Mouse (Mus musculus): Measurements from ENCODE around the gene Gpx2. TPM values are rescaled to one million over a fixed set of nuclear protein-coding genes. Genes with fewer than 3 reads are reported as not detected.

Gene Gpx2
- polyA plus RNA-seq, 2 experiments = 0.06 TPM; not detected in 1

GRCm38 (mm10) chr12:76817176-76817575 is 21.8 kb upstream of the Gpx2 start:
- no peak overlapping the region for H3K27ac ChIP-seq
- H3K27me3 ChIP-seq (ENCODE audit: control insufficient read depth, insufficient read depth, low read length) = peaks cover 24% of the 10 kb centered on the region
- DNase-seq (ENCODE audit: low read depth in 3 of 3, low spot score in 3 of 3) (no peak), ATAC-seq (ENCODE audit: insufficient read depth) (no peak)
- H3K9ac ChIP-seq (replicated peaks) = no peak overlapping the region
- no peaks in the 10 kb centered on the region for H3K4me1 ChIP-seq (replicated peaks; ENCODE audit: control insufficient read depth in 2 of 2, insufficient read depth in 2 of 2, low read length in 1 of 2)
- no peak overlapping the region for H3K4me2 ChIP-seq (ENCODE audit: low read depth)
- H3K9me3 ChIP-seq (ENCODE audit: control insufficient read depth, low read length) = no peaks in the 10 kb centered on the region
- 42% methylated on average over 4 of the region's 4 CpGs for WGBS (ENCODE audit: insufficient replicate concordance)
- no peak overlapping the region for H3K4me3 ChIP-seq (ENCODE audit: insufficient read depth in 1 of 2, low read depth in 2 of 2, low read length in 2 of 2)
- TF ChIP-seq CTCF (IDR thresholded peaks at IDR 0.05; ENCODE audit: low read depth) (no peak), EP300 (IDR thresholded peaks at IDR 0.05; ENCODE audit: low read depth) (no peak)
- H3K36me3 ChIP-seq (replicated peaks; ENCODE audit: control insufficient read depth, insufficient read depth, low read depth) = no peaks in the 10 kb centered on the region

- Histone ChIP-seq H3K9me3 (ENCODE audit: control insufficient read depth, low read length) (no peaks in the 10 kb centered on the region), H3K27me3 (ENCODE audit: control insufficient read depth, insufficient read depth, low read length) (peaks cover 19% of the 10 kb centered on the region), H3K4me1 (replicated peaks; ENCODE audit: control insufficient read depth in 2 of 2, insufficient read depth in 2 of 2, low read length in 1 of 2) (no peaks in the 10 kb centered on the region), H3K27ac (no peak overlapping the region), H3K4me2 (ENCODE audit: low read depth) (no peak overlapping the region), H3K4me3 (ENCODE audit: insufficient read depth in 1 of 2, low read depth in 2 of 2, low read length in 2 of 2) (no peak overlapping the region), H3K36me3 (replicated peaks; ENCODE audit: control insufficient read depth, insufficient read depth, low read depth) (no peaks in the 10 kb centered on the region), H3K9ac (replicated peaks) (no peak overlapping the region)
- TF ChIP-seq CTCF (IDR thresholded peaks at IDR 0.05; ENCODE audit: low read depth) = no peak
- TF ChIP-seq EP300 (IDR thresholded peaks at IDR 0.05; ENCODE audit: low read depth) = no peak
- ATAC-seq (ENCODE audit: insufficient read depth) (no peak), DNase-seq (ENCODE audit: low read depth in 3 of 3, low spot score in 3 of 3) (no peak)
- 15% methylated on average over 4 of the region's 4 CpGs for WGBS (ENCODE audit: insufficient replicate concordance)
Measured at GRCm38 (mm10) chr12:76816720-76817119, 21.4 kb upstream of the Gpx2 start.

GRCm38 (mm10) chr12:76814120-76814519 is 18.8 kb upstream of the Gpx2 start:
- TF ChIP-seq EP300 (IDR thresholded peaks at IDR 0.05; ENCODE audit: low read depth) (no peak), CTCF (IDR thresholded peaks at IDR 0.05; ENCODE audit: low read depth) (no peak)
- no peak overlapping the region for H3K27ac ChIP-seq
- H3K36me3 ChIP-seq (replicated peaks; ENCODE audit: control insufficient read depth, insufficient read depth, low read depth) = no peaks in the 10 kb centered on the region
- 45% methylated on average over 2 of the region's 2 CpGs for WGBS (ENCODE audit: insufficient replicate concordance)
- no peaks in the 10 kb centered on the region for H3K4me1 ChIP-seq (replicated peaks; ENCODE audit: control insufficient read depth in 2 of 2, insufficient read depth in 2 of 2, low read length in 1 of 2)
- ATAC-seq (ENCODE audit: insufficient read depth) (no peak), DNase-seq (ENCODE audit: low read depth in 3 of 3, low spot score in 3 of 3) (no peak)
- H3K4me2 ChIP-seq (ENCODE audit: low read depth) = no peak overlapping the region
- H3K9ac ChIP-seq (replicated peaks) = no peak overlapping the region
- H3K27me3 ChIP-seq (ENCODE audit: control insufficient read depth, insufficient read depth, low read length) = no peaks in the 10 kb centered on the region; the same call in 1 of the 2 replicates
- H3K4me3 ChIP-seq (ENCODE audit: insufficient read depth in 1 of 2, low read depth in 2 of 2, low read length in 2 of 2) = no peak overlapping the region
- no peaks in the 10 kb centered on the region for H3K9me3 ChIP-seq (ENCODE audit: control insufficient read depth, low read length)

- no peaks in the 10 kb centered on the region for H3K36me3 ChIP-seq (replicated peaks; ENCODE audit: control insufficient read depth, insufficient read depth, low read depth)
- H3K4me1 ChIP-seq (replicated peaks; ENCODE audit: control insufficient read depth in 2 of 2, insufficient read depth in 2 of 2, low read length in 1 of 2) = no peaks in the 10 kb centered on the region
- no peaks in the 10 kb centered on the region for H3K27me3 ChIP-seq (ENCODE audit: control insufficient read depth, insufficient read depth, low read length)
- no peak overlapping the region for H3K4me3 ChIP-seq (ENCODE audit: insufficient read depth in 1 of 2, low read depth in 2 of 2, low read length in 2 of 2)
- H3K27ac ChIP-seq = no peak overlapping the region
- no peak overlapping the region for H3K9ac ChIP-seq (replicated peaks)
- WGBS (ENCODE audit: insufficient replicate concordance) = 23% methylated on average over 10 of the region's 10 CpGs
- no peak for TF ChIP-seq CTCF (IDR thresholded peaks at IDR 0.05; ENCODE audit: low read depth)
- TF ChIP-seq EP300 (IDR thresholded peaks at IDR 0.05; ENCODE audit: low read depth) = no peak
- ATAC-seq (ENCODE audit: insufficient read depth) (no peak), DNase-seq (ENCODE audit: low read depth in 3 of 3, low spot score in 3 of 3) (no peak)
- H3K9me3 ChIP-seq (ENCODE audit: control insufficient read depth, low read length) = no peaks in the 10 kb centered on the region
- no peak overlapping the region for H3K4me2 ChIP-seq (ENCODE audit: low read depth)
Measured at GRCm38 (mm10) chr12:76813543-76813942, 18.2 kb upstream of the Gpx2 start.

GRCm38 (mm10) chr12:76811006-76811405 is 15.7 kb upstream of the Gpx2 start:
- no peak overlapping the region for H3K9ac ChIP-seq (replicated peaks)
- TF ChIP-seq EP300 (IDR thresholded peaks at IDR 0.05; ENCODE audit: low read depth) (no peak), CTCF (IDR thresholded peaks at IDR 0.05; ENCODE audit: low read depth) (no peak)
- ATAC-seq (ENCODE audit: insufficient read depth) = no peak
- 63% methylated on average over 4 of the region's 4 CpGs for WGBS (ENCODE audit: insufficient replicate concordance)
- no peaks in the 10 kb centered on the region for H3K9me3 ChIP-seq (ENCODE audit: control insufficient read depth, low read length)
- H3K27me3 ChIP-seq (ENCODE audit: control insufficient read depth, insufficient read depth, low read length) = no peaks in the 10 kb centered on the region
- no peak overlapping the region for H3K4me3 ChIP-seq (ENCODE audit: insufficient read depth in 1 of 2, low read depth in 2 of 2, low read length in 2 of 2)
- no peaks in the 10 kb centered on the region for H3K36me3 ChIP-seq (replicated peaks; ENCODE audit: control insufficient read depth, insufficient read depth, low read depth)
- no peak for DNase-seq (ENCODE audit: low read depth in 3 of 3, low spot score in 3 of 3)
- H3K27ac ChIP-seq = no peak overlapping the region
- H3K4me2 ChIP-seq (ENCODE audit: low read depth) = no peak overlapping the region
- no peaks in the 10 kb centered on the region for H3K4me1 ChIP-seq (replicated peaks; ENCODE audit: control insufficient read depth in 2 of 2, insufficient read depth in 2 of 2, low read length in 1 of 2)

Measured in liver, embryonic 14.5 days (tissue).